9 mouse cellular contexts compared by ENCODE assay signal in the genomic region with DNA sequence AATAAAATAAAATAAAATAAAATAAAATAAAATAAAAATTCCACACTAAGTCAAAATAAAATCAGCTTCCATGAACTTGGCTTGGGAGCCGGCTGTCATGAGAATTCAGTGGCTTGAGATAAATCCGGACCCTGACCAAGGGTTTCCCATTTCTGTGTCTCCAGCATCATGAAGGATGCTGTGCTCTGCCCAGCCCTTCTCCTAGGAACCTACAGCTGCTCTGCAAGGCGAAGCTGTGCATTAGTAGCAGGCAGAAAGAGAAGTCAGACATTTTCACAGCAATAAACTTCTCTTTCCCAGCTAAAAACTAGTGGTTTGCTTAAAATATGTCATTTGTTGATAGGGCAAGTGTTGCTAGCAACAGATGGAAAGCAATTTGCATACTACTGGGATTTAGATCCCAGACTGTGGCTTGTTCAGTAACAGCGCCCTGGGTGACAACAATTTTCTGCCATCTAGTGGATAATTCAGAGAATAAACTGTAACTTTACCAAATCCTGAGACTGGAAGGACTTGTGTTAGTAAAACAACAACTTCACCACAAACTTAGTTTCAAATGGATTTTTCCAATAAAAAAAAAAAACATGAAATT.
DNase-seq lines count a peak whose midpoint lies in the region; ATAC-seq and TF ChIP-seq lines count a peak whose summit lies in the region.
"Had no signal": no experiment of that assay in that cellular context is flagged by ENCODE, and none has a peak within 500 bp of the region (broad histone marks: within the 10 kb centered on the region; RNA-seq: fewer than 3 reads in every experiment).

No protein-coding gene starts in this region.

- WGBS in kidney, adult 2 months: 63% methylated on average over 4 of the region's 4 CpGs

- no peak overlapping the region for H3K27ac ChIP-seq in kidney, adult 2 months (ENCODE audit: insufficient read depth, low read depth, low read length)
- H3K27ac ChIP-seq: hindbrain, embryonic 15.5 days had no signal

- TF ChIP-seq POLR2A in kidney, adult 2 months (IDR thresholded peaks at IDR 0.05; ENCODE audit: low read depth, low read length): no peak

- H3K4me3 ChIP-seq in kidney, adult 2 months (ENCODE audit: insufficient read depth, low read depth, low read length): no peak overlapping the region
- H3K4me3 ChIP-seq: hindbrain, embryonic 15.5 days had no signal

- H3K27me3 ChIP-seq in kidney, adult 2 months (replicated peaks; ENCODE audit: control insufficient read depth, insufficient read depth, low read length): no peaks in the 10 kb centered on the region
- H3K27me3 ChIP-seq: hindbrain, embryonic 15.5 days had no signal

- TF ChIP-seq CTCF in kidney, adult 2 months (conservative IDR thresholded peaks at IDR 0.05; ENCODE audit: insufficient read depth, insufficient read length, low read depth, low read length): no peak; the same call in 1 of the 2 replicates

- DNase-seq in kidney, adult 2 months: peak; percentile 31
- DNase-seq in kidney, adult 8-10 months: no peak
- peak; percentile 27 for DNase-seq in ES-CJ7 (ENCODE audit: low read depth, low spot score)
- DNase-seq in embryo, embryonic 10 days (ENCODE audit: low spot score): peak; percentile 11
- peak; percentile 12 to 73 for DNase-seq in layer of hippocampus, postnatal 14 days (ENCODE audit: low spot score in 2 of 2)
- no peak for DNase-seq in spleen, postnatal 36 days (ENCODE audit: low spot score in 2 of 2)
- no peak for DNase-seq in heart, adult 18-20 months

- no peaks in the 10 kb centered on the region for H3K4me1 ChIP-seq in kidney, adult 2 months (ENCODE audit: control insufficient read depth, insufficient read depth, low read length)
- H3K4me1 ChIP-seq: hindbrain, embryonic 15.5 days had no signal

- H3K36me3 ChIP-seq in kidney, adult 2 months (ENCODE audit: control insufficient read depth, insufficient read depth, low read length): no peaks in the 10 kb centered on the region
- H3K36me3 ChIP-seq: hindbrain, embryonic 15.5 days had no signal

- ATAC-seq in monocyte, adult 5-6 weeks (replicated peaks; ENCODE audit: insufficient number of reproducible peaks, low FRiP score, low TSS enrichment, poor library complexity, severe bottlenecking): no peak

Comparison
In these comparisons a context has a peak if more than half of its experiments do, and no peak if none do; other contexts are left out.
1. DNase-seq: peak in kidney, adult 2 months (single experiment), ES-CJ7 (single experiment), embryo, embryonic 10 days (single experiment) and layer of hippocampus, postnatal 14 days (2 of 2); none in kidney, adult 8-10 months (0 of 2), spleen, postnatal 36 days (0 of 2) and heart, adult 18-20 months (0 of 2).